Mouse (Mus musculus): ENCODE data around the gene Rpp14. TPM values are rescaled to one million over a fixed set of nuclear protein-coding genes. Genes with fewer than 3 reads are reported as not detected.
A peak's percentile ranks its signal among the peaks of the same experiment; 100 is the strongest.

The Rpp14 gene
- polyA plus RNA-seq, 1 experiment from 2014 or later: 47.7 TPM

DNA sequence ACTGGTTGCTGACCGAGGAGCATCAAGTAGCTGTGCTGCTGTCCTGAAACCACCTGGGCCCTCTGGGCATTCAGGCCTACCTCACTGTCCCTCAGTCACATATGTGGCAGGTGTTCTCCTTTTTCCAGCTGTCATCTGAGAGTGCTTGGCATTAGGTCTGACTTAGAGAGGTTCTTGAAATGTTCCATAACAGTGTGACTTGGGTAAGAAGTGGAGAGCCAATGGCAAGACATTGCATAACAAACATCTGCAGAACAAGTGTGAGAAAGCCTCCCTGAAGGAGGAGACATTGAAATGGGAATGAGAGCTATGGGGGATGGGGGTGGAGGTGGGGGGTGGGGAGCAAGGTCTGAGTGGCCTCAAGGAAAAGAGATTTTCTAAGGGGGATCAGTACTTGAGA lies 2.8 kb downstream of the Rpp14 start:
- Histone ChIP-seq H3K9me3 (replicated peaks; ENCODE audit: control insufficient read depth, low read length) (no peaks in the 10 kb centered on the region), H3K4me3 (ENCODE audit: low read length) (no peak overlapping the region), H3K27ac (ENCODE audit: low read length) (no peak overlapping the region), H3K4me2 (ENCODE audit: low read depth, low read length) (no peak overlapping the region), H3K27me3 (ENCODE audit: control insufficient read depth, insufficient read depth, low read length) (no peaks in the 10 kb centered on the region), H3K9ac (ENCODE audit: low read length) (no peak overlapping the region), H3K4me1 (ENCODE audit: control insufficient read depth, insufficient read depth, low read length) (peaks cover 11% of the 10 kb centered on the region), H3K36me3 (ENCODE audit: control insufficient read depth, insufficient read depth) (peaks cover 30% of the 10 kb centered on the region)
- ATAC-seq (replicated peaks; ENCODE audit: extremely low read depth, insufficient read depth, low FRiP score): no peak
- WGBS: 94% methylated on average over 1 of the region's 1 CpGs

DNA sequence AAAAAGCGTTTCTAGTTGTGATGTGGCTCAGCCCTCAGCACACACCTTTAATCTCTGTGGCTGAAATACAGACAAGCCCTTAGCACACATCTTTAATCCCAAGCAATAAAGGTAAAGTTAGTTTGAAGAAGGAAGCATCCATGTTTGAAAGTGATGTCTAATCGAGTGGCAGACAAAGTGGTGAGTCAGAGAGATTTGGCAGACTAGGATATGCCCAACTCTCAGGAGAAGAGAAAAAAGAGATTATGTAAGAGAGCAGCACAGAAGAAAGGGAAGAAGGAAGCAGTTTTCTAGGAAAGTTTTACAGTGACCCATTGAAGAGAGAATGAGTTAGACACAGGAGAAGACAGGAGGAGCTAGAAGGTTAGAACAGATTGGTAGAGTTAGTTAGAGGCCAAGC lies 8.8 kb downstream of the Rpp14 start:
- 0 out of 2 replicates have a peak, but pooled peaks cover 2% of the 10 kb centered on the region for H3K4me1 ChIP-seq (ENCODE audit: control insufficient read depth, insufficient read depth, low read length)
- no peak for ATAC-seq (replicated peaks; ENCODE audit: extremely low read depth, insufficient read depth, low FRiP score)
- H3K9me3 ChIP-seq (replicated peaks; ENCODE audit: control insufficient read depth, low read length): no peaks in the 10 kb centered on the region
- no peak overlapping the region for H3K4me3 ChIP-seq (ENCODE audit: low read length)
- WGBS: 89% methylated on average over 2 of the region's 2 CpGs
- no peak overlapping the region for H3K27ac ChIP-seq (ENCODE audit: low read length)
- H3K36me3 ChIP-seq (ENCODE audit: control insufficient read depth, insufficient read depth): peaks cover 48% of the 10 kb centered on the region
- H3K9ac ChIP-seq (ENCODE audit: low read length): no peak overlapping the region
- H3K4me2 ChIP-seq (ENCODE audit: low read depth, low read length): no peak overlapping the region
- no peaks in the 10 kb centered on the region for H3K27me3 ChIP-seq (ENCODE audit: control insufficient read depth, insufficient read depth, low read length)

DNA sequence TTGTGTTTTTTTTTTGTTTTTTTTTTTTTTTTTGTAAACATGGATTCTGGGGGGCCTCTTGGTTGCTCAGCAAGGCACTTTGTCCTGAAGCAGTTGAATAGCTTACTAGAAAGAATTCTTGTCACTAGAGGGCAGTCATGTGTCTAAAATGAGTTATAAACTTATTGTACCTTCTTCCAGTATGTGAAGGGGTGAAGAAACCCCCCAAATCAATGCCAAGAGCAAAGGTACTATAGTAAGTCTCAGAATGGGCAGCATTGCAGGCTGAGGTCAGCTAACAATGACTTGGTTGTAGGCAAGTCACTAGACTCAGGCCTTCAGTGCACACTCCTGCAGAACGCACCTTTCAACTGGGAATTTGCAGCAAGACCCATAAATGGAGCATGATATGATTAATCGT lies 12.4 kb downstream of the Rpp14 start:
- H3K9me3 ChIP-seq (replicated peaks; ENCODE audit: control insufficient read depth, low read length): no peaks in the 10 kb centered on the region
- no peak overlapping the region for H3K27ac ChIP-seq (ENCODE audit: low read length)
- no peak overlapping the region for H3K9ac ChIP-seq (ENCODE audit: low read length)
- no peak overlapping the region for H3K4me2 ChIP-seq (ENCODE audit: low read depth, low read length)
- H3K4me3 ChIP-seq (ENCODE audit: low read length): no peak overlapping the region
- H3K4me1 ChIP-seq (ENCODE audit: control insufficient read depth, insufficient read depth, low read length): peaks cover 3% of the 10 kb centered on the region; the same call in 1 of the 2 replicates
- H3K36me3 ChIP-seq (ENCODE audit: control insufficient read depth, insufficient read depth): peaks cover 27% of the 10 kb centered on the region
- ATAC-seq (replicated peaks; ENCODE audit: extremely low read depth, insufficient read depth, low FRiP score): 0 out of 2 replicates have a peak, but pooled peaks have one; percentile 28
- no peaks in the 10 kb centered on the region for H3K27me3 ChIP-seq (ENCODE audit: control insufficient read depth, insufficient read depth, low read length)
- 88% methylated on average over 2 of the region's 2 CpGs for WGBS

DNA sequence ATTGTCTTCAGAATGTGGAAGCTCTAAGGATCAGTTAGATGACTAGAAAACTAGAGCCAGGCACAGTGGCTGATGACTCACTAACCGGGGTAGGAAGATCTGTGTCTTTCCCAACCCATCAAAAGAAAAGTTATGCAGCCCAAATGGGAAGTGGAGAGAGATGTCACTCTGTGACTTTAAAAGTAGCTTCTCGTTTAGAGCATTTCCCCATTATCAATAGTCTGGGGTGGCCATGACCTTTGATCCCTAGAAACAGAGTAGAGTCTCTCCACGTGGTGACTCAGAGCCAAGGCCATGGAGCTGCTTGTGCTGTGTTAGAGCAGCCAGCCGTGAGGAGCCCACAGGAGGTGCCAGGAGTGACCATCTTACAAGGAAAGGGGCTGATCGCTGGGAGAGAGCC lies 13.3 kb downstream of the Rpp14 start:
- Histone ChIP-seq H3K9me3 (replicated peaks; ENCODE audit: control insufficient read depth, low read length) (no peaks in the 10 kb centered on the region), H3K4me1 (ENCODE audit: control insufficient read depth, insufficient read depth, low read length) (peaks cover 6% of the 10 kb centered on the region; the same call in 1 of the 2 replicates), H3K27me3 (ENCODE audit: control insufficient read depth, insufficient read depth, low read length) (no peaks in the 10 kb centered on the region), H3K27ac (ENCODE audit: low read length) (no peak overlapping the region), H3K4me3 (ENCODE audit: low read length) (no peak overlapping the region), H3K36me3 (ENCODE audit: control insufficient read depth, insufficient read depth) (peaks cover 23% of the 10 kb centered on the region), H3K4me2 (ENCODE audit: low read depth, low read length) (no peak overlapping the region), H3K9ac (ENCODE audit: low read length) (no peak overlapping the region)
- ATAC-seq (replicated peaks; ENCODE audit: extremely low read depth, insufficient read depth, low FRiP score): no peak
- WGBS: 54% methylated on average over 5 of the region's 5 CpGs

DNA sequence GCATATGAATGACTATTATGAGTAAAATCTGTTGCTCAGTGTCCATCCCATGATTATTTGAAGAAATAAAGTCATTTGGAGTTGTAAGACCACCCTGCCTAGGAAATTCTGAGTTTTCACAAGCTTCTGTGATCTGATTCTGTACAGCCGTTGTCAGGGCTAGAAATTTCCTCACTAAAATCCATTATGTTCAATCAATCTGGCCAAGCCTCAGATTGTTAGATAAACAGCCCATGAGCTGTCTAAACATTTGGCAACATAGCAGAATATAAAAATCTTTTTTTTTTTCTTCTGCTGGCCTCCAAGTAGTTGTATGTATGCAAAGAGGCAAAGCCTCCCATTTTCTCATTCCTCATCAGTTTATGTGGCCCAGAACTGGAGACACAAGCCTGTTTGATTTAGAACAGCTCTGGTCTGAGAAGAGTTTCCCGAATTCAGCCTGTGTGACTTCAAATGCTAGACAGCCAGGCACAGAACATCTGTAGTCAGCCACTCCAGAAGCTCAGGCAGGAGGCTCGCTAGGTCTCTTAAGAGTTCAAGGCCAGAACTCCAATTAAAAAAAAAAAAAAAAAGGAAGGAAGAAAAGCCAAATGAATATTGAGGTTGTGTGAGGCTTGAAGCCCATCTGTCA lies 14.9 kb downstream of the Rpp14 start:
- H3K9ac ChIP-seq (ENCODE audit: low read length): no peak overlapping the region; the same call in 1 of the 2 replicates
- no peak for ATAC-seq (replicated peaks; ENCODE audit: extremely low read depth, insufficient read depth, low FRiP score)
- H3K9me3 ChIP-seq (replicated peaks; ENCODE audit: control insufficient read depth, low read length): no peaks in the 10 kb centered on the region
- no peaks in the 10 kb centered on the region for H3K27me3 ChIP-seq (ENCODE audit: control insufficient read depth, insufficient read depth, low read length)
- H3K4me1 ChIP-seq (ENCODE audit: control insufficient read depth, insufficient read depth, low read length): peaks cover 16% of the 10 kb centered on the region
- 56% methylated on average over 3 of the region's 3 CpGs for WGBS
- peak overlapping the region; percentile 41 for H3K4me2 ChIP-seq (ENCODE audit: low read depth, low read length)
- no peak overlapping the region for H3K4me3 ChIP-seq (ENCODE audit: low read length)
- H3K36me3 ChIP-seq (ENCODE audit: control insufficient read depth, insufficient read depth): peaks cover 8% of the 10 kb centered on the region
- no peak overlapping the region for H3K27ac ChIP-seq (ENCODE audit: low read length)

DNA sequence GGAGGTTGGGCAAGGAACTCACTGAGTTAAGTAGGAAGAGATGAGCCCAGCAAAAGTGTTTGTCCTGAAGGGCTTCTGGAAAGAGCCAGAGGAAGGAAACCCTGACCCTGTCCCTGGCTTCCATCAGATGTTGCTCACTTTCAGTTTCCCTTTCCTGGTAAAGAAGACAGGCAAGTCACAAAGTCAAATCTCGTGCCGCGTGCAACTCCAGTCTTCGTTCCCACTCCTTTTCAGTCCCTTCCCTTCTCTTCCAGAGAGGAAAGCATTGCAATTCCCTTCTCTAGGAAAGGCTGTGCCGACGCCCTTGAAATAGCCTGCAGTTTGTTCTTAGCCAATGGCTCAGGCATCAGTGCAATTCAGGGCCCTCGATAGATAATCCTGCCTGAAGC lies 15.4 kb downstream of the Rpp14 start:
- Histone ChIP-seq H3K36me3 (ENCODE audit: control insufficient read depth, insufficient read depth) (peaks cover 4% of the 10 kb centered on the region; the same call in 1 of the 2 replicates), H3K9ac (ENCODE audit: low read length) (peak overlapping the region; percentile 14; the same call in 1 of the 2 replicates), H3K4me1 (ENCODE audit: control insufficient read depth, insufficient read depth, low read length) (peaks cover 19% of the 10 kb centered on the region), H3K27ac (ENCODE audit: low read length) (peak overlapping the region; percentile 45; the same call in 1 of the 2 replicates), H3K27me3 (ENCODE audit: control insufficient read depth, insufficient read depth, low read length) (no peaks in the 10 kb centered on the region), H3K4me2 (ENCODE audit: low read depth, low read length) (peak overlapping the region; percentile 41), H3K9me3 (replicated peaks; ENCODE audit: control insufficient read depth, low read length) (no peaks in the 10 kb centered on the region), H3K4me3 (ENCODE audit: low read length) (no peak overlapping the region)
- WGBS: 49% methylated on average over 7 of the region's 7 CpGs
- ATAC-seq (replicated peaks; ENCODE audit: extremely low read depth, insufficient read depth, low FRiP score): no peak

DNA sequence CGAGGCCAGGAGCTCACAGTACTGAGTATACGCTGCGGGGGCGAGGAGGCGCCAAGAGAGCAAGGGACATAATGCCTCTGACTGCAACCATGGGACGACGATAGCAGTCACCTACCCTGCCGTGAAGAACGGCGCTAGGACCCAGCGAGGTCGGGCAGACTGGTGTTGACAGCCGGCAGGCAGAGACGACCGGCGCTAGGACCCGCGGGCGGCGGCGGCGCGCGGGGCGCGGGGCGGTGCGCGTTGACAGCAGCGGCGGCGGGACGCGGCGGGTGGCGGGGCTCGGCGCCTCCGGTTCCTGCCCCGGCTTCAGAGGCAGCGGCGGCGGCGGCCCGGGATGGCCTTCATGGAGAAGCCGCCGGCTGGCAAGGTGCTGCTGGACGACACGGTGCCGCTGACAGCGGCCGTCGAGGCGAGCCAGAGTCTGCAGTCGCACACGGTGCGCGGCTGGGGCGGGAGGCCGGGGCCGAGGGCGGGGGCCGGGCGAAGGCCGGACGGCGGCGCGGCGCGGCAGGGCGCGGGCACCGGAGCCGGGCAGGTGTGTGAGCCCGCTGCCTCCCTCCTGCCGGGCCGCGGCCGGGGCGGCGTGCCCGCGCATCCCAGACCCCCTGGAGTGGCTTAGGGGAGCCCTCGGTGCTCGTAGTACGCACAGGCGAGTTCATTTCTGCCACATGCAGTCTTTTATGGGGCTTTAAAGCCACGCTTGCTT lies 18.0 kb downstream of the Rpp14 start, which contains the start of gene Pxk:
Gene Pxk, plus strand, starts transcription at position 234 of the 709 bp plus-strand sequence.
- peak within 1 kb of the TSS; percentile 88 for H3K4me3 ChIP-seq (ENCODE audit: low read length)
- peak within 1 kb of the TSS; percentile 51 for H3K27ac ChIP-seq (ENCODE audit: low read length)
- H3K4me1 ChIP-seq (ENCODE audit: control insufficient read depth, insufficient read depth, low read length): peaks cover 24% of the 10 kb centered on the region
- WGBS: under 1% methylated on average over 68 of the region's 89 CpGs
- no peaks in the 10 kb centered on the region for H3K9me3 ChIP-seq (replicated peaks; ENCODE audit: control insufficient read depth, low read length)
- H3K36me3 ChIP-seq (ENCODE audit: control insufficient read depth, insufficient read depth): no peaks in the 10 kb centered on the region
- no peaks in the 10 kb centered on the region for H3K27me3 ChIP-seq (ENCODE audit: control insufficient read depth, insufficient read depth, low read length)
- H3K9ac ChIP-seq (ENCODE audit: low read length): peak within 1 kb of the TSS; percentile 88
- H3K4me2 ChIP-seq (ENCODE audit: low read depth, low read length): peak within 1 kb of the TSS; percentile 78
- ATAC-seq (replicated peaks; ENCODE audit: extremely low read depth, insufficient read depth, low FRiP score): peak; percentile 94

DNA sequence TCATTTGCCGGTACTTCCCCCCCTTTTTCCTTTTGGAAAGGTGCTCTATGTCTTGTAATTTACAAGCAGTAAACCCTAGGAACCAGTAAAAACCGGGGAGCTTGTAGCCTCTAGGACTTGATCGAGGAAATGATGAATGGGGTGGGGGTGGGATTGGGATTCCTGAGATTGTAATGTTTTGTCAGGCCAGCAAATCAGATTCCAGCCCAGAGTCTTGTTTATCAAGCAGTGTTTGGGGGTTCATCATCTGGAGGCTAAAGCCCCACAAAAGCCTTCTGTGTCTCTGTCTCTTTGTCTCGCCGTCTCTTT lies 18.5 kb downstream of the Rpp14 start:
- no peak for ATAC-seq (replicated peaks; ENCODE audit: extremely low read depth, insufficient read depth, low FRiP score)
- Histone ChIP-seq H3K4me2 (ENCODE audit: low read depth, low read length) (peak overlapping the region; percentile 78), H3K9ac (ENCODE audit: low read length) (peak overlapping the region; percentile 88), H3K9me3 (replicated peaks; ENCODE audit: control insufficient read depth, low read length) (no peaks in the 10 kb centered on the region), H3K27me3 (ENCODE audit: control insufficient read depth, insufficient read depth, low read length) (no peaks in the 10 kb centered on the region), H3K4me1 (ENCODE audit: control insufficient read depth, insufficient read depth, low read length) (peaks cover 27% of the 10 kb centered on the region), H3K27ac (ENCODE audit: low read length) (peak overlapping the region; percentile 51), H3K4me3 (ENCODE audit: low read length) (peak overlapping the region; percentile 88), H3K36me3 (ENCODE audit: control insufficient read depth, insufficient read depth) (no peaks in the 10 kb centered on the region)
- 0% methylated on average over 5 of the region's 5 CpGs for WGBS

DNA sequence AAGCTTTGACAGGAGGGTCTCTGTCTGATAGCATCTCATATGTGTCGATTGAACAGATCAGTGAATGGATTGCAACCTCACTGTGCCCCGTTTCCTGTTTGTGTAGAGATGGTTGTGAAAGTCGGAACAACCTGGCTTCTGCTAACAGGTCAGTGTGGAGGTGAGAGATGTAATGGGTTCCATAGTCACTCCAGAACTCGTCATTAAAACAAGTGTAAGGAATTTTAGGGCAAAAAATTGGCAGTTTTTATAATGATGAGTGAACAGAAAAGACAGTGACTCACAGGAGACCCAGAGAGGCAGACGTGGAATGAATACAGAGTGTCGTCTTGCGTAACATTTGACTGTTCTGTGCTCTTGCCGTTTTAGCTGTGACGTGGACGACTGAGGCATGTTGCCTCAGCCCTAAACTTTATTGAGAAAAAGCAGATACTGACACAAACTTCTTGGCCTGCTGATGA lies 19.4 kb downstream of the Rpp14 start:
- no peaks in the 10 kb centered on the region for H3K27me3 ChIP-seq (ENCODE audit: control insufficient read depth, insufficient read depth, low read length)
- no peak overlapping the region for H3K27ac ChIP-seq (ENCODE audit: low read length)
- peak overlapping the region; percentile 48 for H3K9ac ChIP-seq (ENCODE audit: low read length)
- no peak for ATAC-seq (replicated peaks; ENCODE audit: extremely low read depth, insufficient read depth, low FRiP score)
- no peaks in the 10 kb centered on the region for H3K9me3 ChIP-seq (replicated peaks; ENCODE audit: control insufficient read depth, low read length)
- peak overlapping the region; percentile 21; the same call in 1 of the 2 replicates for H3K4me3 ChIP-seq (ENCODE audit: low read length)
- H3K4me1 ChIP-seq (ENCODE audit: control insufficient read depth, insufficient read depth, low read length): peaks cover 27% of the 10 kb centered on the region
- 58% methylated on average over 10 of the region's 10 CpGs for WGBS
- H3K4me2 ChIP-seq (ENCODE audit: low read depth, low read length): peak overlapping the region; percentile 78
- H3K36me3 ChIP-seq (ENCODE audit: control insufficient read depth, insufficient read depth): no peaks in the 10 kb centered on the region
